Mouse (Mus musculus) stomach, postnatal 0 days (tissue): Measurements from ENCODE around the gene Lyrm9. TPM values are rescaled to one million over a fixed set of nuclear protein-coding genes. Genes with fewer than 3 reads are reported as not detected.
A peak's percentile ranks its signal among the peaks of the same experiment; 100 is the strongest.

ENCODE experiments used
- ATAC-seq: fragments of 200-750 bp; cut with Nextera tagmentation; 2 replicates; pipeline ENCODE4 v1.8.0; 2017; ENCODE audit not compliant: low FRiP score, low TSS enrichment
- DNase-seq: peaks from one replicate; pipeline ENCODE4 v3.0.0-alpha.2; 2016; ENCODE audit warnings: low spot score
- H3K27ac ChIP-seq: fragments of 300-500 bp; sonication (generic); replicated peaks from 2 replicates; pipeline ENCODE4 v1.5.1; 2014; ENCODE audit warnings: mild to moderate bottlenecking, control low read depth
- H3K27me3 ChIP-seq: fragments of 300-500 bp; sonication (generic); 2 replicates; pipeline ENCODE4 v1.6.1; 2014; ENCODE audit warnings: low read length; ENCODE audit not compliant: control insufficient read depth, insufficient read depth
- H3K36me3 ChIP-seq: fragments of 300-500 bp; sonication (generic); 2 replicates; pipeline ENCODE4 v1.6.1; 2014; ENCODE audit warnings: low read length, mixed read lengths; ENCODE audit not compliant: control insufficient read depth, insufficient read depth
- H3K4me1 ChIP-seq: fragments of 300-500 bp; sonication (generic); replicated peaks from 2 replicates; pipeline ENCODE4 v1.6.1; 2014; ENCODE audit warnings: antibody characterized with exemption; ENCODE audit not compliant: control insufficient read depth, insufficient read depth
- H3K4me2 ChIP-seq: fragments of 300-500 bp; sonication (generic); replicated peaks from 2 replicates; pipeline ENCODE4 v1.6.1; 2014; ENCODE audit warnings: low read depth, mild to moderate bottlenecking, control low read depth, moderate library complexity
- H3K4me3 ChIP-seq: fragments of 300-500 bp; sonication (generic); 2 replicates; pipeline ENCODE4 v1.5.1; 2014; ENCODE audit warnings: low read depth, low read length, control low read depth
- H3K9ac ChIP-seq: fragments of 300-500 bp; sonication (generic); 2 replicates; pipeline ENCODE4 v1.6.1; 2014; ENCODE audit warnings: mild to moderate bottlenecking, low read length, control low read depth, mixed read lengths
- H3K9me3 ChIP-seq: fragments of 300-500 bp; sonication (generic); 2 replicates; pipeline ENCODE4 v1.6.1; 2016; ENCODE audit warnings: low read length; ENCODE audit not compliant: control insufficient read depth
- CTCF ChIP-seq: IDR thresholded peaks from 2 replicates; pipeline ENCODE4 v1.5.1; 2016; ENCODE audit warnings: antibody characterized with exemption, low read depth, mild to moderate bottlenecking, moderate library complexity
- EP300 ChIP-seq: optimal IDR thresholded peaks from 2 replicates; pipeline ENCODE3; 2016; ENCODE audit warnings: antibody characterized with exemption
- WGBS: fragments of 180-500 bp; shearing (Covaris S2); extraction: QIAGEN DNeasy Blood & Tissue Kit; methylation state at CpG from one replicate; pipeline ENCODE4 v1.1.7; 2014; 5-methylcytosine and 5-hydroxymethylcytosine counted together
- polyA plus RNA-seq: library from polyadenylated mRNA; unstranded; fragments of >200 nt; fragmentation: Nextera tagmentation; extraction: Ambion mirVana; gene quantifications from 2 replicates; pipeline ENCODE4 v1.2.1, GENCODE M21; 2015

Gene Lyrm9
- polyA plus RNA-seq = 19.5 and 20.1 TPM in 2 replicates

GRCm38 (mm10) chr11:78826442-78827013 lies at the start of gene Lyrm9:
Lyrm9 (plus strand) TSS chr11:78826584.
- H3K9me3 ChIP-seq = no peaks in the 10 kb centered on the region
- no peaks in the 10 kb centered on the region for H3K27me3 ChIP-seq
- WGBS = 0% methylated on average over 47 of the region's 51 CpGs
- H3K4me2 ChIP-seq = peak within 1 kb of the TSS; percentile 81
- H3K27ac ChIP-seq = no peak within 1 kb of the TSS
- ATAC-seq (peak; percentile 94), DNase-seq (peak; percentile 98)
- TF ChIP-seq EP300 = no peak
- TF ChIP-seq CTCF = peak; percentile 96
- H3K36me3 ChIP-seq = no peaks in the 10 kb centered on the region
- peak within 1 kb of the TSS; percentile 67 for H3K4me3 ChIP-seq
- H3K4me1 ChIP-seq = no peaks in the 10 kb centered on the region; the same call in 1 of the 2 replicates
- peak within 1 kb of the TSS; percentile 64 for H3K9ac ChIP-seq

GRCm38 (mm10) chr11:78777851-78778680 lies 48.3 kb upstream of the Lyrm9 start:
- Histone ChIP-seq H3K27ac (no peak overlapping the region), H3K4me2 (no peak overlapping the region), H3K27me3 (no peaks in the 10 kb centered on the region), H3K36me3 (no peaks in the 10 kb centered on the region), H3K9me3 (no peaks in the 10 kb centered on the region), H3K4me3 (no peak overlapping the region), H3K4me1 (no peaks in the 10 kb centered on the region), H3K9ac (no peak overlapping the region)
- 53% methylated on average over 10 of the region's 10 CpGs for WGBS
- no peak for TF ChIP-seq CTCF
- TF ChIP-seq EP300 = no peak
- ATAC-seq (no peak), DNase-seq (no peak)

- Histone ChIP-seq H3K27ac (no peak overlapping the region), H3K27me3 (no peaks in the 10 kb centered on the region), H3K36me3 (no peaks in the 10 kb centered on the region), H3K4me1 (no peaks in the 10 kb centered on the region), H3K9me3 (no peaks in the 10 kb centered on the region), H3K9ac (no peak overlapping the region), H3K4me2 (no peak overlapping the region), H3K4me3 (no peak overlapping the region)
- WGBS = 89% methylated on average over 3 of the region's 3 CpGs
- ATAC-seq (no peak), DNase-seq (no peak)
- no peak for TF ChIP-seq EP300
- TF ChIP-seq CTCF = no peak
These were observed 46.4 kb upstream of the Lyrm9 start for GRCm38 (mm10) chr11:78780002-78780401.

- no peak for TF ChIP-seq CTCF
- no peak for TF ChIP-seq EP300
- WGBS = 81% methylated on average over 3 of the region's 3 CpGs
- no peak for ATAC-seq
These were observed 45.8 kb upstream of the Lyrm9 start for GRCm38 (mm10) chr11:78780571-78780970.

GRCm38 (mm10) chr11:78782326-78782725 lies 44.1 kb upstream of the Lyrm9 start:
- H3K4me2 ChIP-seq = no peak overlapping the region
- WGBS = 68% methylated on average over 5 of the region's 5 CpGs

More at GRCm38 (mm10) chr11:78780571-78780970, 45.8 kb upstream of the Lyrm9 start:
- Histone ChIP-seq H3K36me3 (no peaks in the 10 kb centered on the region), H3K9ac (no peak overlapping the region), H3K27ac (no peak overlapping the region), H3K4me1 (no peaks in the 10 kb centered on the region), H3K27me3 (no peaks in the 10 kb centered on the region), H3K4me3 (no peak overlapping the region), H3K4me2 (no peak overlapping the region), H3K9me3 (no peaks in the 10 kb centered on the region)
- DNase-seq = no peak

GRCm38 (mm10) chr11:78782791-78783347 lies 43.5 kb upstream of the Lyrm9 start:
- Histone ChIP-seq H3K4me1 (no peaks in the 10 kb centered on the region), H3K4me2 (no peak overlapping the region), H3K27ac (no peak overlapping the region), H3K9ac (no peak overlapping the region), H3K9me3 (no peaks in the 10 kb centered on the region), H3K36me3 (no peaks in the 10 kb centered on the region), H3K4me3 (no peak overlapping the region), H3K27me3 (no peaks in the 10 kb centered on the region)
- DNase-seq = no peak
- 83% methylated on average over 9 of the region's 9 CpGs for WGBS
- no peak for ATAC-seq
- TF ChIP-seq EP300 = no peak
- no peak for TF ChIP-seq CTCF

More at GRCm38 (mm10) chr11:78782326-78782725, 44.1 kb upstream of the Lyrm9 start:
- Histone ChIP-seq H3K36me3 (no peaks in the 10 kb centered on the region), H3K9me3 (no peaks in the 10 kb centered on the region), H3K9ac (no peak overlapping the region), H3K27ac (no peak overlapping the region), H3K4me3 (no peak overlapping the region), H3K27me3 (no peaks in the 10 kb centered on the region), H3K4me1 (no peaks in the 10 kb centered on the region)
- ATAC-seq (no peak), DNase-seq (no peak)
- TF ChIP-seq EP300 (no peak), CTCF (no peak)
